Mouse (Mus musculus) olfactory bulb, adult 2 months (tissue): Measurements from ENCODE around the gene Ret.

ENCODE experiments used
- CTCF ChIP-seq: fragments of 200-500 bp; IDR thresholded peaks from 2 replicates; pipeline ENCODE4 v1.5.1; 2012; ENCODE audit warnings: low read depth, mild to moderate bottlenecking, low read length, moderate library complexity; ENCODE audit not compliant: insufficient read depth
- POLR2A ChIP-seq: fragments of 200-500 bp; IDR thresholded peaks from 2 replicates; pipeline ENCODE4 v1.6.1; 2012; ENCODE audit warnings: mild to moderate bottlenecking, low read depth, low read length, moderate library complexity; ENCODE audit not compliant: insufficient read depth

DNA sequence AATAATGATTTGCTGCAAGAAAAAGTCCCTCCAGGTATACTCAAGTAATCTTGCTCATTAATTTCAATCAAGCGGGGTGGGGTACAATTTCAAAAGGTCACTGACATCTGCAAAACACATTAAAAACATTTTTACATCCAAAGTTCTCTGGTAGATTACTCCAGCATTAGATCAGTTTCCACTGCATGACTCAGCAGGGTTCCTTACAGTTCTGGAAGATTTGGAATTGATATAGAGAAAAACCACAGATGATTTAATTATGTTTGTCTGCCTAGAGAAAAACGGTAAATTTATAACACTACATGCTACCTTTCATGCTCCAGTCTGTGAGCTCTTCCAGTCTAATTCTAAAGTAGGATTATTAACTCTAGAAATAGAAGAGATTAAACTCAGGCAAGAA, 67.5 kb downstream of the Ret start:
- TF ChIP-seq CTCF (no peak), POLR2A (no peak)
